Mouse (Mus musculus): ENCODE data around the gene Ndel1.

Ndel1 gene

DNA sequence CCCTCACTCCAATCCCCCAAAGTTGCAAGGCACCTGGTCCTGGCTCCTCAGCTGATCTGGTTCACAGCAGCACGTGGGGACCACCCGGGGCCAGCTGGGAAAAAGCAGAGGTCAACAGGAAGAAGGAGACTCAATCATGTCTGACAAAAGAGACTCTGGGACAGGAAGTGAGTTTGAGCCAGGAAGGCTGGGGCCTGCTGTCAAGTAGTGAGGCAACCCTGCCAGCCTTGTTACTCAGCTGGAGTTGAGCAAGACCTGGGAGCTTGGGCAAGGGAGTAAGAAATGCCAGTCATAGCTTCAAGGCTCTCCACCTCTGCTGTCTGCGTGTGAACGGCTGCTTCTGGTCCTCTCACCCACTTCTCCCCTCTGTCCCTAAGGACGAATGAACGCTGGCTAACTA, at the start of gene Ndel1:
TSS of gene Ndel1 (minus strand) at position 111 of the 400 bp plus-strand sequence.
- peak; percentile 12 for DNase-seq (ENCODE audit: low spot score)

- DNase-seq (ENCODE audit: low spot score) = no peak
These were observed 42.9 kb upstream of the Ndel1 start for GRCm38 (mm10) chr11:68914566-68914965.

DNA sequence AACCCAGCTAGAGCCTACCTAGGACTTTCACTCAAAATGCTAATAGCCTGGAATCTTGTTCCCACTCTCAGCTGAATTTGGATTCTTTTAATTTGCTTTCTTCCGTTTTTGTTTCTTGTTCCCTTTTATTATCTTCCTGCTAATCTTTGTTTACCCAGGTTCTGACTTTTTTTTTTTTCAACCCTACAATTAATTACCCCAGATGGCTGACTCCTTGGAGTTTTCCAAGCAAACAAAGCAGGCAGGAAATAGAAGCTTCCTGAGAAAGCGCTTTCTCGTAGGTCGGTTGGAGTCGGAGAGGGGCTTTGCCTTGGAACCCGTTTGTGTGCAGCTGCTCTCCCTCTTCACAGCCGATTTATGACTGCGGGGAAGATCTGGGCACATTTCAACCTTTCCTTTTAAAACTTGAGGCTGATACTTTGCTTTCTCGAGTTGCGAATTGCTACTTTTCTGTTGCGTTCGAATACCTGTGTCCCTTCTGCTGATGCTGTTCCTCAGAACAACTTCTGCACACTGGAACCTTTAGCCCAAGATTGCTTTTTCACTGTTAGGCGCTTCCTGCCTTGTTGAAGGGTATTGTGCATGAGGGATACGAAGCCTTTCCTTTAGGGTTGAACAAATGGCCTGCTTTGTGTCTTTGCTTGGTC, 40.0 kb upstream of the Ndel1 start:
- DNase-seq (ENCODE audit: low spot score) = peak; percentile 42

DNA sequence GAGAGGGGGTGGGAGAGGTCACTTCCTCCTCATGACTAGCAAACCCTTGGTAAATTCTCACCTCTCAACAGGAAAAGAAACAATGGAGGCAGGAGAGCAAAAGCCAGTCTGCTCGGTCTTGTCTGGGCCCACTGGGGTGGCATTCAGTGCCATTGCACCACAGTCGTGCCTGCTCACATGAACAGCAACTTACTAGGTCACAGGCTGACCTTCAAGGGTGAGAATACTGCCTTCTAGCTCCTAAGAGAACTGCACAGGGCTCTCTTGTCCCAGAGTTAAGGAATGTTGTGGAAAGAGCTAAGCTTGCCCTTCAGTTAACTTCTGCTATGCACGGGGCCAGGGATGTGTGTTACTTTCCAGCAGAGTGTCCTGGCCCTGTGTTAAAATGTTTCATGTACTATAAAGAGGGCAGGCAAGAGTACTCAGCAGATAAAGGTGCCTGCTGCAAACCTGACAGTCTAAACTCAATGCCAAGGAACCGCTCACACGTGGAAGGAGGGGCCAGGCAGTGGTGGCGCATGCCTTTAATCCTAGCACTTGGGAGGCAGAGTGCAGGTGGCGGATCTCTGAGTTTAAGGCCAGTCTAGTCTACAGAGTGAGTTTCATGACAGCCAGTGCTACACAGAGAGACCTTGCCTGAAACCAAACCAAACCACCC, 37.3 kb upstream of the Ndel1 start:
- DNase-seq (ENCODE audit: low spot score) = no peak

GRCm38 (mm10) chr11:68907251-68907650, 35.6 kb upstream of the Ndel1 start:
- no peak for DNase-seq (ENCODE audit: low spot score)

- no peak for DNase-seq (ENCODE audit: low spot score)
These were observed 34.8 kb upstream of the Ndel1 start for GRCm38 (mm10) chr11:68906461-68906790.

GRCm38 (mm10) chr11:68905665-68906460, 34.2 kb upstream of the Ndel1 start:
- no peak for DNase-seq (ENCODE audit: low spot score)

DNA sequence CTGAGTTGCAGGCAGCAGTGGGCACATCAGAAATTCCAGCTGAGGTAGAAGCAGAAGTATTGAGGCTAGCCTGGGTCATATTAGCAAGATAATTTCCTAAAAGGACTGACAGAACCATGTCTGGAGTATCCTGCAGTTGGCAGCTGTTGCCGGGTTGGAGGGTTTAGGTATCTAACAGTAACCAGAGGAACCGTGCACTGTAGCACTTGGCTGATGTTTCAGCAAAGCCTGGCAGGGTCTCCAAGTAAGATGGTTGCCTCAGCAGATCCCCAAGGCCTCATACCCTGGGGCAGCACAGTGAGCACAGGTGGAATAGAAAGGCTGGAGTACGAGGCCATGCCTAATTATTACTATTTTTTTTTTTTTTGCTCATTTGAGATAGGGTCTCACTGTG, 33.5 kb upstream of the Ndel1 start:
- no peak for DNase-seq (ENCODE audit: low spot score)

DNA sequence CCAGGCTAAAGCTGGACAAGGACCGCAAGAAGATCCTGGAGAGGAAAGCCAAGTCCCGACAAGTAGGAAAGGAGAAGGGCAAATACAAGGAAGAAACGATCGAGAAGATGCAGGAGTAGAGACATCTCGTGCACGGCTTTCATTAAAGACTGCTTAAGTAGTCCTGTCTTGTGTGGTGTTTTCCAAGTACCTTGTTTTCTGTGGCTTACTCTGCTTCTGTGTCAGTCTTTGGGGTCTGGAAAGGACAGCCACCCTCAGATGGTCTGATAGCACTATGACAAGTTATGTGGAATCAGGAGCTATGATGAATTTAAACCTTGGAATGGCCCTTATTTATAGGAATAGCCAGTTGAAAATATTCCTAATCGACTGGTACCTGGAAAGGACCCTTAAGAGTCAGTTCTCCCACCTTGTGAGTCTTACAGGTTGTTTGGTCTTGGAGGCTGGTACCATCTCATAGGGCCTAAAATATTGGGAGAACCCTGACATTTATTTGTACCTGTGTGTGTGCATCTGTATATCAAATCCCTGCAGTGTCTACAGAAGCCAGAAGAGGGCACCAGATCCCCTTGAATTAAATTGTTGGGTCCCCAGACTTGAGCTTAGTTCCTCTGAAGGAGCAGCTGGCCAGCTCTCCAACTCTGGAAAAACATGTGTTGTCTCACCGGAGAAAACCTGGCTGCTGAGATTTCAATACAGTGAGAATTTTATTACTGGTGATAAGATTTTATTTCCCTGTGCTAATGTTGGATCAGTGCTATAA, 32.9 kb upstream of the Ndel1 start:
- DNase-seq (ENCODE audit: low spot score) = peak; percentile 91

DNA sequence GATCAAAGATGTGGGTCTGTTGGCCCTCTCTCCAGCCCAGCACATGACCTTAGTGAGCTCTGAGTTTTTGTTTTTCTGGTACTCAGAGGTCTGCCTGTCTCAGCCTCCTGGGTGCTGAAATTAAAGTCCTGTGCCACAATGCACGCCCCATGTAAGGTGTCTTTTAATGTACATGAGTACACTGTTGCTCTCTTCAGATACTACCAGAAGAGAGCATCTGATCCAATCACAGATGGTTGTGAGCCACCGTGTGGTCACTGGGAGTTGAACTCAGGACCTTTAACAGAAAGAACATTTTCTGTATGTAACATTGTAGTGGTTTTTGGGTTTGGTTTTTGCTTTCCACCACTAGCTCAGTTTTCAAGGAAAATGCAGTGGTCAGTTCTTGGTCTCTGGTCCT, 32.1 kb upstream of the Ndel1 start:
- no peak for DNase-seq (ENCODE audit: low spot score)

GRCm38 (mm10) chr11:68902823-68903222, 31.2 kb upstream of the Ndel1 start:
- no peak for DNase-seq (ENCODE audit: low spot score)

GRCm38 (mm10) chr11:68902367-68902766, 30.7 kb upstream of the Ndel1 start:
- DNase-seq (ENCODE audit: low spot score) = no peak

DNA sequence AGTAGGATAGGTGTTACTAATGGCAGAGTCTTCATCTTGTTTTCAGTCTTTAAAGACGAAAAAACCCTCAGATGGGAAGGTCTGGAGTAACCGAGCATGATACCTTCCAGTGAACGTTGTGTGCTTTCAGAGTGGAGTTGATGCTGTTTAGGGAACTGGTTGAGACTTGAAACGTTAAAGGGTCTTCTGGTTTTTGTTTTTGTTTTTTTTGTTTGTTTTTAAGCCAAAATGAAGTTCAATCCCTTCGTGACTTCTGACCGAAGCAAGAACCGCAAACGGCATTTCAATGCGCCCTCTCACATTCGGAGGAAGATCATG, 30.3 kb upstream of the Ndel1 start:
- DNase-seq (ENCODE audit: low spot score) = peak; percentile 19

DNA sequence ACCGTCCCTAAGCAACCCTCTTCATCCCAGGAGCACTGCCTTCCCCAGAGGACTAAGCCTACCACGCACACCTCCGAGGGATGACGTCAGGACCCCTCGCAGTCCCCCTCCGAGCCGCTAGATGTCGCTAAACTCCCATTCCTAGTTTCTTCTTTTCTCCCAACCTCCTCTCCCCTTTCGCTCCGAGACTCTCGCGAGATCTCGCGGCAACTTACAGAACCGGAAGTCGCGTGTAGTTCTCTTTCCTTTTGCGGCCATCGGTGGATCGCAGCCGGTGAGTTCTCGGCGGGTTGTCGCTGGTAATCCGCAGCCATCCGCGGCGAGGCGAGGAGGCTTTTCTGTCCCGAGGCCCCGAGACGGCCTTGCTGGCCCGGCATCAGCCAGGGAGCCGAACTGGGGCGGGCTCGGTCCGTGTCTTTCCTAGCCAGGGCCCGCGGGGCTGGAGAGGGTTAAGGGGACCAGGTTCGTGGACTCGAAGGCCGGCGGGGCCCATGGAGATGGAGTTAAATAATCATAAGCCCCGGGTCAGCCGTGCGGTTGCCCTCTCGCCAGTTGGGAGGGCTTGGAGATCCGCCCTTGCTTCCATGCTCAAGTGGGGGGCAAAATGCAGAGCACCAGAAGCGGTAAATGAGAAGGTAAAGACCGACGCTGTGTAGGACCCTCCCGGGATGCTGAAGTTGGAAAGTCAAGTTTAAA, 29.8 kb upstream of the Ndel1 start, which contains the start of gene Rpl26:
TSS of gene Rpl26 (plus strand) at position 233 of the 696 bp plus-strand sequence.
- peak; percentile 99 for DNase-seq (ENCODE audit: low spot score)

DNA sequence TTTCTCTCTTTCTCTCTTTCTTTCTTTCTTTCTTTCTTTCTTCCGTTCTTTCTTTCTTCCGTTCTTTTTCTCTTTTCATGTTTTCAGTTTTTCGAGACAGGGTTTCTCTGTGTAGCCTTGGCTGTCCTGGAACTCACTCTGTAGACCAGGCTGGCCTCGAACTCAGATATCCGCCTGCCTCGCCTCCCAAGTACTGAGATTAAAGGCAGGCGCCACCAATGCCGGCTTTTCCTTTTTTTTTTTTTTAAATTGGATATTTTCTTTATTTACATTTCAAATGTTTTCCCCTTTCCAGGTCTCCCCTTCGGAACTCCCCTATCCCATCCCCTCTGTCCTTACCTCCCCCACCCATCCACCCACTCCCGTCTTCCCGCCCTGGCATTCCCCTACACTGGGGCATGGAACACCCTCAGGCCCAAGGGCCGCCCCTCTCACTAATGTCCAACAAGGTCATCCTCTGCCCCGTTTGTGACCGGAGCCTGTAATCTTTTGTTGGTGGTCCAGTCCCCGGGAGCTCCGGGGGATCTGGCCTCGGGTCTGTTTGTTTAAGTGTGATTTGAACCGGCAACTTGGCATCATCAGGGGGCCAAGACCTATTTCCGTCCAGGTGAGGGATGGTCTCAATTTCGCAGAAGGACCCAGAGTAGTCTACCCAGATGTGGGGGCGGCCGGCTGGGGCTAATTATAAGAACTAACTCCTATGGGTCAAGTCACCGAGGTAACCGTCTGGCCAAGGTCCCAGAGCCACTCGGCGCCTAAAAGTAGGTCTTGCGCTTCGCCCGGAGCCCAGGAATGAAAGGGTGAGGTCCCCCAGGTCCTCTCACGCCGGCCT, 29.1 kb upstream of the Ndel1 start:
- DNase-seq (ENCODE audit: low spot score) = no peak

GRCm38 (mm10) chr11:68899815-68900214, 28.2 kb upstream of the Ndel1 start:
- DNase-seq (ENCODE audit: low spot score) = no peak

- DNase-seq (ENCODE audit: low spot score) = no peak
These were observed 27.1 kb upstream of the Ndel1 start for GRCm38 (mm10) chr11:68898790-68899189.

DNA sequence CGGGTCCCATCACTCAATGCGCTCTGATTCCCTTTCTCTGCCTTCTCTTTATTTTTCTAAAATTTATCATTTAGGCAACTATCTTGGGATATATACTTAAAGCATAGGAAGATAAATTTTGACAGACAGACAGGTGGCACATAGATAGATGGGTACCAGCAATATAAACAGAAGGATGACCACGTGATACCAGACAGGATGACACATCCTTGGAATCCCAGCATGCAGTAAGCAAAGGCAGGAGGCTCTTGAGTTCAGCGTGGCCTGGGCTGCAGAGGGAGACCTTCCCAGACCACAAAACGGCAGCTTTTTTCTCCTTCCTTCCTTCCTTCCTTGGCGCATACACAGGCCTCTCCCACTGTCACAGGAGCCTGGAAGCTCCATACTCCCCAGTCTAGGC, 26.2 kb upstream of the Ndel1 start:
- no peak for DNase-seq (ENCODE audit: low spot score)

GRCm38 (mm10) chr11:68897120-68897519, 25.5 kb upstream of the Ndel1 start:
- peak; percentile 67 for DNase-seq (ENCODE audit: low spot score)

- DNase-seq (ENCODE audit: low spot score) = no peak
These were observed 24.6 kb upstream of the Ndel1 start for GRCm38 (mm10) chr11:68896247-68896646.

DNA sequence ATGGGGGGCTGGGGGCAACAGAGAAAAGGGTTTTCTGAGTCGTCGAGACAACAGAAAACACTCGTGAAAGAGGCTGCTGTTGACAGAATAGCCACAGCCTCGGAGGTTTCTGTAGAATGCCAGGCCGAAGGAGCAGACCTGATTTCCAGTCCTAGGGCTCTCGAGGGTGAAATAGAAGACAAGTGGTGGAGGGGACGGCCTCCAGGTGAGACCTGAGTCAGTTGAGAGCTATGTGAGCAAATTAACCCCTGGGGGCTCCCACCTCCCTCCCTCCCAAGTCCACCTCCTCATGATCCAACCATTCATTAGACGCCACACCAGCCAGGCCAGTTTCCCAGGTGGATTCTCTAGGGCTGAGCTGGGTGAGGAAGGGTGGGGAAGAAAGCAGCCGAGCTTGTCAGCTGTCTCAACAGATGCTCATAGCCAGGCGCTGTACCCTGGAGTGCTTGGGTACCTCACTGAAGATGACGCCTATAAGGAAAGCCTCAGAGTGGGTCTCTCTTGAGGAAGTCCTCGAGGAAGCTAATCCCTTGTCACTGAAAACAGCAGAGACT, 22.3 kb upstream of the Ndel1 start:
- DNase-seq (ENCODE audit: low spot score) = no peak

All from embryo, embryonic 10.5 days (tissue).